Mouse (Mus musculus): ENCODE results near the gene Olfr1357.
"Not testable (repeated sequence)": the region's sequence is repeated elsewhere in the genome, so short reads cannot be mapped to it uniquely, and the experiment has no call there.

Olfr1357 gene

DNA sequence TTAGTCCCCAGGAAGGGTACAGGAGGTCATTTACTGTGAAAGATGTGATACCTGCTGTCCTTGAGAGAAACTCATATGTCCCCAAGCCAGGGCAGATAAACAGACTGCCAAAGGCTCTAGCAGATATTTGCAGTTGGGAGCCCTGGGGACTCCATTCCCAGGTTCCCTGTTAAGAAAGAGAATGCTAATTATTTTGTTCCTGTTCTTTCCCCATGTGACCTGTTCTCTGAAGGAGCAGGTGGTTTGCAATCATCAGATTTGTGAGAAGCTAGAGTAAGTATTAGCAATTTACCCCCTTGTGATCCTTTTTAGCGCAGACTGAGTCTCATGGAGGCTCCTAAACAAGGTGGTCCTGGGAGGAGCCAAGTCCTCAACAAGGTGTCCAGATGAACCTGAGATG is at the start of gene Olfr1357:
Olfr1357 (minus strand) TSS at position 101 of the 400 bp plus-strand sequence.
- no peak for DNase-seq

DNA sequence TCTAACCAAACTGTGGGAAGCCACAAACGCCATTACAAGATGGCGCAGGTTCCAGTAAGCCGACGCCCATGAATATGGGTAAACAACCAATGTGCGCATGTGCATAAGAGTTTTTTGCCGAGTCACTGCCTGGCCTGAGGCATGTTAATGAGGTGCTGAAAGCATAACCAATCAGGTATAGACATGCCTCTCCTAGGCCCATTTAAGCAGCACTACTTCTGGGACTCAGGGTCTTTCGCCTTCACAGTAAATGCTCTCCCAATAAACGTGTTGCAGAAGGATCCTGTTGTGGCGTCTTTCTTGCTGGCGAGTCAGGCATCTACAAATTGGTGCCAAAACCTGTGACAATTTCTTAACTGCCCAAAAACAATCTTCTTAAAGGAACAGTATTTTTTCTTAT is 48.8 kb upstream of the Olfr1357 start:
- not testable (repeated sequence) for DNase-seq

DNA sequence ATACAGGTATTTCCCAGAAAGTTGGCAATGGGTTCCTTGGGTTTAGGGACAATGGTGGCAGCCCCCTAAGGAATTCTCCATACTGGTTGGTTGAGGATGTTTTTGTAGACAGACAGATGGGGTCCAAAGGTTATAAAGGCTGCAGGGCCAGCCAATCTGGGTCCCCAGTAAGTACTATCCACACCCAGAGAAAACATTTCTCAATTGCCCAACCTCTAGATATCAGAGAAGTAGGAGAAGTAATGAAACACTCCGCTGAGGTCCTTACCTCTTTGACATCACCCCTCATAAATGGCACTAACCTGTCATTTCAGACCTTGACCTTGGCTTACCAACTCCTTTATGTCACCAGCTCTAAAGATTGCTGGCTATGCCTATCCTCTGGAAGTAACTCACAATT is 46.7 kb upstream of the Olfr1357 start:
- DNase-seq: no peak

DNA sequence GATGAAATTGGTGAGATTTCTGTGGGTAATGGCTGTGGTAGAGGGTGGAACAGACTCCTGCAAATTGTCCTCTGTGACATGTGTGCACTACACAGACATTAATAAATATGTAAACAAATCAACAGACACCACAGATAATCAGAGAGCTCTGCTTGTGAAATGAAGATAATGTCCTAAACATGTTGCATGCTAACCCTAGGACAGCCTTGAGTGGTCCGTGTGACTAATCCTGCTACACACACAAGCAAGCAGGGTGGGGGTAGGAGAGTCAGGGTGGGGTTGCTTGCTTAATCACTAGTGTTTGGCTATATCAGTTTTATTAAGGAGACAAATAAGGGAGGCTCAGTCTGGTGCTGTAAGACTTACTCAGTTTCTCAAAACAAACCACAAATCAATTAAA is 43.3 kb upstream of the Olfr1357 start:
- DNase-seq: no peak

DNA sequence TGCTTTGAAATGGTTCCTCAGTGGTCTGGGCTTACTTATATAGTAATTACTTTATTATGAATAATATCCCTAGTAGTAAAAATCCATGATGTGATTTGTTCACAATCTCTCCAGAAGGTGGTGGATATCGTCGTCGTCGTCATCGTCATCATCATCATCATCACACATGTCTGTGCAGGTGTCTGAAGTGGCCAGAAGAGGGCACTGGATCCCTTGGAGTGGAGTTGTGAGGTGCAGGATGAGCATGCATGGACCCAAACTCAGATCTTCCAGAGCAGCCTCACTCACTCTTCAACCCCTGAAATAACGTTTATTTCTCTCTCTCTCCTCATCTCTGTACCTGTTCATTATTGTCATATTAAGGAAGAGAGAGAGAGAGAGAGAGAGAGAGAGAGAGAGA is 14.4 kb upstream of the Olfr1357 start:
- peak; percentile 11 for DNase-seq

DNA sequence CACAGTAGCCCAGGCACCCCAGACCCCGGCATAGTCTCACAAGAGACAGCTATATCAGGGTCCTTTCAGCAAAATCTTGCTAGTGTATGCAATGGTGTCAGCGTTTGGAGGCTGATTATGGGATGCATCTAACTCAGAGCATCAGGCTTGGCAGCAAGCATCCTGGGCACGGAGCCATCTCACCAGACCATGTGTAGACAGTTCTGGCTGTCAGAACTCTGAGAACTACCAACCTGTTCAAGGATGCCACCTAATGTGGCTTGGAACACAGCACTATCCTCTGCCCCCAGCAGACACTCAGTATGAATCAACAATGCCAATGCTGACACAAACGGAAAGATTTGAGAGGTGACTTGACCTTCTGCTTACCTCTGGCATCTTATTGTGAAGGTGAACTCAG is 12.3 kb upstream of the Olfr1357 start:
- DNase-seq: peak; percentile 46

DNA sequence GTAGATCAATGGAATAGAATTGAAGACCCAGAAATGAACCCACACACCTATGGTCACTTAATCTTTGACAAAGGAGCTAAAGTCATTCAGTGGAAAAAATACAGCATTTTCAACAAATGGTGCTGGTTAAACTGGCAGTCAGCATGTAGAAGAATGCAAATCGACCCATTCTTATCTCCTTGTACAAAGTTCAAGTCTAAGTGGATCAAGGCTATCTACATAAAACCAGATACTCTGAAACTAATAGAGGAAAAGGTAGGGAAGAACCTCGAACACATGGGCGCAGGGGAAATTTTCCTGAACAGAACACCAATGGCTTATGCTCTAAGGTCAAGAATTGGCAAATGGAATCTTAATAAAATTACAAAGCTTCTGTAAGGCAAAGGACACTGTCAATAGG is 5.3 kb upstream of the Olfr1357 start:
- not testable (repeated sequence) for DNase-seq

DNA sequence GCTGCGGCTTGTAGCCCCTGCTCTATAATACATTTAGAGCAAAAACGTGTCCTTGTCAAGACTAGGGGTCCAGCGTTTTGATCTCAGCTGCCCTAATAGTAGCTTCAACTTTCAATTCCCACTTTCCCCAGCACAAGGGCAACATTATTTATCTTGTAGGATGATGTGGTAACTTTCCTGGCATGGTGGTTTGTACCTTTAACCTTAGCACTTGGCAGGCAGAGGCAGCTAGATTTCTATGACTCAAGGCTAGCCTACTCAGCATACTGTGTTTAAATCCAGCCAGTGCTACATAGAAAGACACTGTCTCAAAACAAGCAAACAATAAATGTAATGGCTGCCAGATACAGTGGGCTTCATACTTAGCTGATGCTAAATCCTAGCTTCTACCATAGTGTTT is 10.3 kb downstream of the Olfr1357 start:
- DNase-seq: no peak

DNA sequence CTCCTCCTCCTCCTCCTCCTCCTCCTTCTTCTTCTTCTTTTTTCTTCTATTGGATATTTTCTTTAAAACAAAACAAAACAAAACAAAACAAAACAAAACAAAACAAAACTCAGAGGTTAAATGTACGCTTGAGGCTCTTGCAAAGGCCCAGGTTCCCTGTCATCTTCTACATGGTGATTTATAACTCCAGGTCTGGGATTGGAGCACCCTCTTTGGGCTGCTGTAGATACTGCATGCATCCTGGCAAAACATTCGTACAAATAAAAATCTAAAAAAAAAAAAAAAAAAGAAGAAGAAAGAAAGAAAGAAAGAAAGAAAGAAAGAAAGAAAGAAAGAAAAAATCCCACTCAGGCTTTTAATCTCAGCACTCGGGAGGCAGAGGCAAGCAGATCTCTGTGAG is 12.8 kb downstream of the Olfr1357 start:
- no peak for DNase-seq

DNA sequence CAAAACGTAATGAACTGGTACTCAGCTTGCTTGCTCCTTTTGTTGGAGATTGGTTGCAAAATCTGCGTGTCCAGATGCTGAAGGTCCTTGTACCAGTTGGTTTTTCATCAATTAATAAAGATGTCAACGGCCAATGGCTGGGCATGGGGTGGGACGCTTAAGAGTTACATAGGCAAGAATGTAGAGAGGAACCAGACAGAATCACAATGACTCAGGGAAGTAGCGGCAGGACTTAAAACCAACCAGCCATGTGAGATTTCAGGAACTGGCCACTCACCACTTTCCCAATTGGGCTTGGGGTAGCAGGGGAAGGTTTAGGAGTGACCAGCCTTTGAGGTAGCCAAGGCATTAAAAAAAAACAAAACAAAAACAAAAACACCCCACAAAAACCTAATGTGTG is 18.0 kb downstream of the Olfr1357 start:
- no peak for DNase-seq

DNA sequence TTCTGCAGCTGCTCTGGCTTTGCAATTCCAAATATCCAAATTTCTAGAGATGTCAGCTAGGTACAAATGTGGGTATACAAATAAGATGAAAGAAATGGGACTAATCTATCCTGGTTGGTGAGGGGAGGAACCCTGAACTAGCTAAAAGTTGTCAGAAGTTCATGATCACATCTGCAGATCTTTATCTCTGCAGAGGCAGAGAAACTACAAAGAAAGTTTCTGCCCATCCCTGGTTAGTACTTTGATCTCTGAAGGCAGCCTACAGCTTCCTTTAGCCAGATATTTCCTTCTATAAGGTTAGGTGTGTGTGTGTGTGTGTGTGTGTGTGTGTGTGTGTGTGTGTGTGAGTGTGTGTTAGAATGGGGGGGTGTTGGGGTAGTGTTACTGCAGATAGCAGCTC is 23.3 kb downstream of the Olfr1357 start:
- no peak for DNase-seq

DNA sequence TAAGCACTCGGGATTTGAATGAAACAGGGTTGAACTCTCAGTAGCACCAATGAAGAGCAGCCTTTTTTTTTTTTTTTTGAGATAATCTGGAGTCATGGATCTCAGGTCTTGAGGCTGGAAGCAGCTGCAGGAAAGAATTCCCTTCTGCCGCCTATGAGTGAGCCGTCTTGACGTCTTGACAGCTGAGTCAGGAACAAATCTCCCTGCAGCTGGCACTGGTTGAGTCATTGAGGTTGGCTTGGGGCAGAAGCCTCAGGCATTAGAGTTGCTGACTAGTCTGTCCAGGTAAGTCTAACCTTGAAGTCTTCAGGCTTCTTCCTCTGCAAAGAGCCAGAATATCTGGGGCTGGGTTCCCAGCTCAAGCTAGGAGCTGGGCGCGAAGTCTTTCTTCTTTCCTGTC is 23.7 kb downstream of the Olfr1357 start:
- DNase-seq: no peak

DNA sequence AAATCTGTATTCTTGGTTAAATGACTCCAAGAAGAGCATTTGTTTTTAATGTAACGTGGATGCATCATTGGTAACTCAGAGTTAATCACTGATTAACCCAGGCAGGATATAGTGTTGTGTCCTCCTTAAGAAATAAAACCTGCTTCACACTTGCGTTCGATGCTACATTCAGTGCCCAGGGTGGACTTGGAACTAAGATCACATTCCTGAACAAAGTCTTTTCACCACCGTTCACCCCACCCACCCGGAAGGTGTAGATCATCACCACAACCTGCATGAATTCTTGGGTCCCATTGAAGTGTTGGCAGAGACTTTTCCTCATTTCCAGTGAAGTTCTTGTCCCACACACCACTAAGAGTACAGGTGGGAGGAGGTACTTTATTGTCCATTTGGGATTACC is 24.1 kb downstream of the Olfr1357 start:
- no peak for DNase-seq

DNA sequence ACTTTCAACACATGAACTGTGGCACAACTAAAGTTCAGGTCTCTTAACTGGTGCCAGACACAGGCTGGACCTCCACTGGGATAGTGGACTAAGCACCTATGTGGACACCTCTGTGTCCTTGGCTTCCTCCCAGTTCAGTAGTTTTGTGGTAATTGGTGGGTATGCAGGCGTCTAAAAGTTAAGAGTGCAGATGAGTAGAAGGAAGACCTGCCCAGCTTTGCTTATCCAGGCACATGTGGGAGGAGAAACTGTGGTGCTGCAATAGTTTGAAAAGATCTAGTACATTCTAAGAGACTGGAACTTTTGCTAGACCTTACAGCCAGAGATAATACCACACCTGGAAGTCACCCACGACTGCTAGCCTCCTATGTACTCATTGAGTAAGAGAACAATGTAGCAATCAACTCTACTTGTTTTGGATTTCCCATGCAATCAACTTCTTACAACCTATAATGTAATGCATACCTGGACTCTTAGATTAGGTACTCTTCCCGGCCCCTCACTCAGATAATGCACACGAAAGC is 25.0 kb downstream of the Olfr1357 start:
- no peak for DNase-seq

DNA sequence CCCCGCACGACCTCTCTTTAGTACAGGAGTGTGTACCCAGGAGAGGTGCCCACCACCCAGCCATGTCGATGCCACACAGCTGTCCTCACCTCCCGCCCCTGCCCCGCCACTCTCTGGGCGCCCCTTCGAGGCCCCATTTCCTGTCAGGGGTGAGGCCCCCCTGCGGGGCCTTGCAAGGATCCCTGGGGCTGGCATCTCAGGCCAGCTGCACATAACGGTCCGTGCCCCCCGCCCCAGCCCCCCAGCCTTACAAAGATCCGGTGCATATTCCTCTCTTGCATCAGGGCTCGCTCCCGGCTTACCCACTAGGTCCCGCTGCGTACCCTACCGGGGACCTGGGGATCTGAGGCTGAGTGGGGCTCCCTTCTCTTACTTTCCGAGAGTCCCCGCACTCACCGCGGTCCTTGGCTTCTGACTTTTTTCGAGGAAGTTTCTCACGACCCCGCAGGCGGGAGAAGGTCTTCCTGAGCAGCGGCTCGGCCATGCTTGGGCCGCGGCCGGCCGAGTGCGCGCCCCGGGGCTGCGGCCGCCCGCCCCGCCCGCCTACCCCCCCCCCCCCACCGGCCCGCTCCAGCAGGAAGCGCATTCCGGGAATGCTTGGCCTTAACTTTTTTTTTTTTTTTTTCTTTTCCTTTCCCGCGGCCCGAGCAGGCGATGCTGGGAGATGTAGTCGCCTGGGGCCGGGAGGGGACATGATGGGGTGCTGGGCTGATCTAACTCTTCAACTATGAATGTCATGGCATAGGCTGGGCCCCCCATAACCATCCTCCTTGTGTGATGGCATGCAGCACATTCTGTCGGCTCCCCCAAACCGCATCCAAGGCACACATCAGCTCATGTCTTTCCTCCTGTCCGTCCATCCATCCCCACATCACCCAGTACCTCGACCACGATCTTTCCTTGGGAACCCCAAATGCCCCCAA is 26.2 kb downstream of the Olfr1357 start, which contains the start of gene Syde1:
Syde1 (minus strand) TSS at position 559 of the 923 bp plus-strand sequence.
- DNase-seq: no peak

DNA sequence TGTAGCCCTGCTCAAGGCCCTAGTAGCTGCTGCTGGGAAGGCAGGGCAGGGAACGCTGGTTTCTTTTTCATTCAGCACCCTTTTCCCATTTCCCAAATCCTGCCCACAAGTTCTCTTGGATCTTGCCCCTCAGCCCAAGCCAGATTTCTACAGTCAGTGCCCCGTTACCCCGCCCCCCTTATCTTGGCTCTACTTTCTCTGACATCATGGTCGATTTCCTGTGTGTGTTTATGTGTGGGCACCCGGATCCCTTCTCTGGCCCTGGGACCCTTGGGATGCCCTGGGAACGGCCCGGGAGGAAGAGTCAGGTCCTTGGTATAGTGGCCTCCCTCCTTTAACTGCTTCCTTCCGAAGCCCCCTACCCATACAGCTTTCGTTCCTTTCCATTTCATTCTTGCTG is 27.1 kb downstream of the Olfr1357 start:
- DNase-seq: no peak

DNA sequence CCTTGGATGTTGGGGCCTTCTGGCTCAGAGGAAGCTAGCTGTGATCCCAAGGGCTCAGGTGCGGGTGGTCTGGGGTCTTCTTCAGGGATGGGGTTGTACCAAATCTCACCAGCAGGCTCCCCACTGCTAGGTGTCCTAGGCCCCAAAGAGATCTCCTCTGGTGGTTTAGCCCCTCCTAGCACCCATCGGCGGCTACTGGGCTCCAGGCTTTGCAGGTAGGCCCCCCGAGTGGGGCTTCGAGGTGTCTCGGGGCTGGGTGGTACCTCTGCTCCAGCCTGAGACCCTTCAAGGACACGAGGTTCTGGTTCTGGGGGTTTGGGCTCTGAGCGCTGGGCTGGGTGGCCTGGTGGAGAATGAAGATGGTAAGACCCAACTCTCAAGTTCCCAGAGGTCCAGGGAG is 28.0 kb downstream of the Olfr1357 start:
- no peak for DNase-seq

DNA sequence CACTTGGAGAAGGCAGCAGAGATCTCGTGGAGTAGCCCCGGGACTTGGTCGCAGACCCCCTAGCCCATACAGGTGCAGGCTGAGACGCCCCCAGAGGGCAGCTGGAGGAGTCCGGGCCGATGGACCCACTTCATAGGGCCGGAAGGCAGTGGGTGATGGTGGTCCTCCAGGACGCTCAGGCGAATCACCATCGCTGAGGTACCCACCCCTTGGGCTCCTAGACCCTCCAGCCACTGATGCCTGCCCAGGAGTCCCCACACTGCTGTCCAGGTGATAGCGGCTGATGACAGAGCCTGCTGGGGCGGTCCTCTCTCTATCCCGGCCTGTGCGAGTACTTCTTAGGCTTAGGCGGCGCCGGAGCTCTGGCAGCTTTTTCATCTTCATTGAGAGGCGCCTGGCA is 28.6 kb downstream of the Olfr1357 start:
- no peak for DNase-seq

DNA sequence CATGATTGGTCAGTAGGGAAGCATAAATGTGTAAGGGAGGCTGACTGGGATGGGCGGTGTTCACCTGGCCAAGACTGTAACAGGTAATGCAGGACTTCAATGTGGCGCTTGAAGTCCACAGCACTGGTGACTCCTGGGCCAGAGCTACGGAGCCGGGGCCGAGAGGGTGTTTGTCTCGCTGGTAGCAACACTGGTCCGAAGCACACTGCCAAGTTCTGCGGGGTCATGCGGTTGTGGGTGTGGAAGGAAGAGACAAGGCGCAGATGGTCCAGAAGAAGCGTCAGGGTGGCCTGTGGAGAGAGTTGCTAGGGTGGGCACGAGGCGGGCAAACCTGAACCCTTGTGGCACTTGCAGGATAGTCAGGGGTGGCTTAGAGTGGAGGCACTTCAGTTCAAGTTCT is 31.8 kb downstream of the Olfr1357 start:
- DNase-seq: no peak

DNA sequence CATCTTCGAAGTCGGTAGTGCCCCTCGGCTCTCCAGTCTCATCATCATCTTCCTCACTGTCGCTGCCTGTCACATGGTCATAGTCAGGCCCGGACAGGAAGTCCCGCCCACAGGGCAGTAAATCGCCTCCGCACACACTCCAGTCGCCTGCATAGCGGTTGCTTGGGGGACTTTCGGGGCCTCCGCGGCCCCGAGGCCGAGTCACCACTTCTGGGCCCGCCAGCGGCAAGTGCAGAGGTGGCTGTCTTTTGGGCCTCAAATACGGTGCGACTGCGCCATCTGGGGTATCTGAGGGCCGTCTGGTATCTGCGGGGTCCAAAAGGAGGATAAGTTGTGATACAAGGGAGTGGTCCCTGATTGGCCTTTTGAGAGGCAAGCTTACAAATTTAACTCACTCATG is 32.3 kb downstream of the Olfr1357 start:
- DNase-seq: no peak

DNA sequence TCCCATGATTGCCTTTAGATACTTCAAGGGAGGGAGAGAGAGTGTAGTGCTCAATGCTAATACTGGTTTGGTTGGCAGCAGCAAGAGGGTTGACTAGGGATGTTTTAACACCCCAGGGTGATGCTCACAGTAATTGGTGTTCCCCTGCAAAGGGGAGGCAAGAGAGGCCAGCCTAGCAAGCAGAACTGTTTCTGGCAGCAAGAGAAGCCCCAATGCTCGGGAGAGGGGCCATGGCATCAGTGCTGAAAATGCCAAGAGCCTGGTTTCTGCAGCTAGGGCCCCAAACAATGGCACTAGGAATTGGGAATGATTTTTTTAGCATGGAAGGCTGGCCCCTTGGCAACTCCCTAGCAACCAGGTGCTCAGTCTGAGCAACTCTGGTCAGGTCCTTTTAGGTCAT is 32.9 kb downstream of the Olfr1357 start:
- no peak for DNase-seq

DNA sequence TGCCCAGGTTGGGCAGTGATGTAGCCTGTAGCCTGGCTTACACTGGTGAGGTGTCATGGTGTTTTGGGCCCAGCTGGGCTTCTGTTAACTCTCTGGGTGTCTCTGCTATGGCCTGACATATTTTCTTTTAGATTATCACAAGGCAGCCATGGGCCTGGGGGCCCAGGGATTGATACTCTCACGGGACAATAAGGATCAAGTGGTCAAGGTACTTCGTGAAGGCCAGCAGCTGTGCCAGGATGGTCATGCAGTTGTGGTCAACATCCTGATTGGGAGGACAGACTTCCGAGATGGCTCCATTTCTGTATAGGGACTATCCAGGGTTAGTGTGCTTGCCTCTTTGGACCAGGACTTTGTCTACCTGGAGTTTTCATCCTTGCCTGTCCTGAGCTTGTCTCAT is 33.9 kb downstream of the Olfr1357 start:
- no peak for DNase-seq

DNA sequence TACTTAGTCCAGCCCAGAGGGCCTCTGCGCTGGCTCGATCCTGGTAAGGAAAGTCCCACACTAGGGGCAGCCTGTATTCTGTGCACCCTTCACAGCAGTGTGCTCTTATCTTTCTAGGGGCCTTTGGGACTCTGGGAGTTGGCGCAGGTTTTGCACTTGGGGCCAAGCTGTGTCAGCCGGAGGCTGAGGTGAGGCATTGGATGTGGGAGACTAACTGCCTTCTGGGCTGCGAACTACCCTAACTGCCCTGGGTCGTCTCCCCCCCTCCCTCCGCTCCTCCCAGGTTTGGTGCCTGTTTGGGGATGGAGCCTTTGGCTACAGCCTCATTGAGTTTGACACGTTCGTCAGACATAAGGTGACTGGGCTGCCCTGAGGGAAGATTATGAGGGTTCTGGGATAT is 34.5 kb downstream of the Olfr1357 start:
- DNase-seq: no peak

DNA sequence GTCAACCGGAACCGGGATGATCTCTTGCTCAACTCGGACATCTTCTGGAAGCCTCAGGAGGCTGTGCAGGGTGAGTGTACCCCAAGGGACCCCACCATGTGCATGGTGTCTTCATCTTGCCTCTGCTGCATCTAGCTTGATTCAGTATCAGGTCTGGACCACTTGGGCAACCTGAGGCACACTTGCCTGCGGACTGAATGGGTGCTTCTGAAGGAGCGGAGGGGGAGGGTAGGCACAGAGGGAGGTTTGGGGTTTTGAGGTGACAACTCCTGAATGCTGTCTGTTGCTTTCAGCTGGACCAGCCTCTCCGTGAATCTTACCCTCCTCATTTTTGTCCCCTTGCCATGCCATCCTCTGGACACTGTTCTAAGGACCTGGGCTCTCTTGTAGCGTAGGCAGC is 36.8 kb downstream of the Olfr1357 start:
- DNase-seq: no peak

DNA sequence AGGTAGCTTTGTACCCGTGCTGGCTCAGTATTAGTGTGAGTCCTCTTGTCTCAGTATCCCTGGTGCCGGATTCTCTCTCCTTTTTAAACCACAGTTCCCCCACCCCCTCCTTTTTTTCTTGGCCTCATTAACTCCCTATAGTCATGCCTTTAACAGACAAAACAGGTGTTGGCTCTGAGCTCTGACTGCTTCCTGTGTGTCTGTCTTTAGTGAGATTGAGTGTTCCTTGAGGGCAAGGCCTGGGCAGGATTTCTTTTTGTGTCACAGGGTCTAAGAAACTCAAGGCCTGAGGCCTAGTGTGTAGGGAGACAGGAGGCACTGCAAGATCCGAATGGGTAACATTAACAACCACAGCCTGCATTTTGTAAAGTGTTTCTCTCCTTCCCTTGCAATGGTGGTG is 39.7 kb downstream of the Olfr1357 start:
- DNase-seq: no peak
